Mouse (Mus musculus): Measurements from ENCODE around the gene Polr1a. TPM values are rescaled to one million over a fixed set of nuclear protein-coding genes. Genes with fewer than 3 reads are reported as not detected.

Gene Polr1a
- polyA plus RNA-seq (2017; shearing (Covaris generic)): 72.0 TPM

GRCm38 (mm10) chr6:71908481-71909381, at the start of gene Polr1a, which contains the start of gene Ptcd3:
Polr1a (plus strand) TSS chr6:71909053.
Ptcd3 (minus strand) TSS chr6:71908750.

Other genes starting within 250 kb of the Polr1a start
- 0.11 TPM for gene Reep1, start 201.5 kb upstream of the Polr1a start, polyA plus RNA-seq (2017; shearing (Covaris generic))
- 38.7 TPM for gene Mrpl35, start 82.1 kb upstream of the Polr1a start, polyA plus RNA-seq (2017; shearing (Covaris generic))
- gene Immt, start 77.7 kb upstream of the Polr1a start, polyA plus RNA-seq (2017; shearing (Covaris generic)): 106 TPM
- 68.4 TPM for gene Ptcd3, start 303 bp upstream of the Polr1a start, polyA plus RNA-seq (2017; shearing (Covaris generic))
- 1.1 TPM for gene St3gal5, start 188.5 kb downstream of the Polr1a start, polyA plus RNA-seq (2017; shearing (Covaris generic))